Mouse (Mus musculus): ENCODE measurements around the gene 9330182O14Rik. TPM values are rescaled to one million over a fixed set of nuclear protein-coding genes. Genes with fewer than 3 reads are reported as not detected.
A peak's percentile ranks its signal among the peaks of the same experiment; 100 is the strongest.

Gene 9330182O14Rik
- not detected for total RNA-seq (2021)
- long read RNA-seq, experiment 1: 0 reads
- long read RNA-seq, experiment 2: 0 reads

DNA sequence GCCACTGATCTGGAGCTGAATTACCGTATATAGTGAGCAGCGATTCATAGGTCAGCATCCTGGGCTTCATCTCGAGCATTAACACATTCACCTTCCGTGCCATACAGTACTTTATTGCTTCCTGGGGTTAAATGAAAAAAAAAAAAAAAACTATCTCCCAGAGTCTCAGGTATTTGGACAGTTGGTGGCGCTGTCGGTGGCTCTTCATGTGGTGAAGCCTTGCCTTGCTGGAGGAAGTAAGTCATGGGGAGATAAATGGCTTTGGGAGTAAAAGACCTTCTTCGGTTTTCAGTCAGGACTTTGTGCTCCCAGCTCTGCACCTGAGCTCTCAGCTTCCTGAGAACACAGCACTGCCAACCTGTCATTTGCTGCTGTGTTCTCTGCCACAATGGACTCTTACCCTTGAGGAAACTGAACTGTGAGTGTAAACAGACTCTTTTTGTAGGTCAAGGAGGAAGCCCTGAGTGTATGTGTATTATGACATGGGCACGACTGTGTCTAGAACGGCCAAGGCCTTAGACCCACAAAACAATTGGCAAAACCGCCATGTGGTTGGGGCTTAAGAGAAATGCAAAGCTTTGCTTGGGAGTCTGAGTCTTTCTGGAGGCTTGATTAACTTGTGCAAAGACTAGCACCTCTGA lies at the start of gene 9330182O14Rik:
Gene 9330182O14Rik, plus strand, starts transcription at position 214 of the 641 bp plus-strand sequence.
- DNase-seq (ENCODE audit: low spot score in 2 of 2): no peak

DNA sequence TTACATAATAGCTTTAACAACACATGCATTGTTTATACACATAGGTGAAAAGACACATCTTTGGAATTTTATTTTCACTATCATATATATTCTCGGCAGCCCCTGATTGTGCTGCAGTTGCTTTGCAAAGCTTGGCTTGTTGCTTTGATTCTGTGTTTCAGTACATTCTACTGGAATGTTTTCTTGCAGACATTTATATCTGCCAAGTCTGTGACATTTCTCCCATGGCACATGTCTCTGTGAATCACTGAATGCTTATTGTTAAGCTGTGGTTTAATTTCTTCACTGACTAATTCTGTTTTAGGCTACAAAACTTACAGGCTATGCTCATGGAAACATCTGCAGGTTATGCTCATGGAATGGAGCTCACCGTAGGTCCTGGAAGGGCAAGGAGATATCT lies 30.9 kb upstream of the 9330182O14Rik start:
- no peak for DNase-seq (ENCODE audit: low spot score in 2 of 2)

DNA sequence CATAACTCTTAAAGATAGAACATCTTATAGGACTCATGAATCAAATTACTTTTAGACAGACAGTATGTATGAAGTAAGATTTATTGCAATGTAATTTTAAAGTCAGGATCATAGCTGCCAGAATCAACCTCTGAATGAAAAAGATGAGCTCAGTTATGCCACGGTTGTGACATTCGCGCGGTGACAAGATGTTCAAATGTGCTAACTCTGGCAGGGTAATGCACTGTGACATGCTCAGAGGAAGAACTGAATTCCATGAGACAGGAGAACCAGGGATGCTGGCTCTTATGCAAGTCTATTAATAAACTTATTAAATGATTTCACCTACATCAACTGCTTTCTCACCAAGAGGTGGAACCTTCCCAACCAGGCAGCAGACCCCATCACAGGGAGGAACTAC lies 28.5 kb upstream of the 9330182O14Rik start:
- no peak for DNase-seq (ENCODE audit: low spot score in 2 of 2)

DNA sequence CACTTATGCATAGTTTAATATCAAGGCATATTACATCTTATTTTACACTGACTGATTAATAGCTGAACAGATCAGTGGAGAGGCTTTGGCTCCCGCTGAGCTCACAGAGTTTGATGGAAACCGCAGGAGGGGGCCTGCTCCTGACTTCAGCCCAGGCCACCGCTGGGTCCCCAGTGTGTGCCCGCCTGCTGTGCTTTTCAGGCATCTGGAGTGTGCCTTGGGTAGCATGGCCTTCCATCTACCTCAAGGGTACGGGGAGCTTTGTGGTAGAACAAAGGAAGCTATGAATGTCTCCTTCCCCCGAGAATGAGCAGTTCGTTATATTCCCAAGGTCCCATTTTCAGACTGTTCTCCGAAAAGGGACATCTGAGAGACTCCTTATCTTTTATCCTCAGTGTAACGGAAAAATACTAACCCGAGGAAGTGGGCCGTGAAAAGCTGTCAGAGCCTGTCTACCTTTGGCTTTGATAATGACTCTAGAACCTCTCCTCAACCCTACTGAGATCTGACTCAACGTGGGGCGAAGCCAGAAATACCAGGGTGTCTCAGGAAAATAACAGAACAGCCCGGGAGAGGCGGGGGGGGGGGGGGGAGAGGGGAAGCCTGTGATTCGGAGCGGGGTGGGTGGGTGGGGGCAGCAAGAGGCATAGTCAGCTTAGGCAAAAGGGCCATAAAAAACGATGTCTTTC lies 20.1 kb upstream of the 9330182O14Rik start:
- DNase-seq (ENCODE audit: low spot score in 2 of 2): no peak

DNA sequence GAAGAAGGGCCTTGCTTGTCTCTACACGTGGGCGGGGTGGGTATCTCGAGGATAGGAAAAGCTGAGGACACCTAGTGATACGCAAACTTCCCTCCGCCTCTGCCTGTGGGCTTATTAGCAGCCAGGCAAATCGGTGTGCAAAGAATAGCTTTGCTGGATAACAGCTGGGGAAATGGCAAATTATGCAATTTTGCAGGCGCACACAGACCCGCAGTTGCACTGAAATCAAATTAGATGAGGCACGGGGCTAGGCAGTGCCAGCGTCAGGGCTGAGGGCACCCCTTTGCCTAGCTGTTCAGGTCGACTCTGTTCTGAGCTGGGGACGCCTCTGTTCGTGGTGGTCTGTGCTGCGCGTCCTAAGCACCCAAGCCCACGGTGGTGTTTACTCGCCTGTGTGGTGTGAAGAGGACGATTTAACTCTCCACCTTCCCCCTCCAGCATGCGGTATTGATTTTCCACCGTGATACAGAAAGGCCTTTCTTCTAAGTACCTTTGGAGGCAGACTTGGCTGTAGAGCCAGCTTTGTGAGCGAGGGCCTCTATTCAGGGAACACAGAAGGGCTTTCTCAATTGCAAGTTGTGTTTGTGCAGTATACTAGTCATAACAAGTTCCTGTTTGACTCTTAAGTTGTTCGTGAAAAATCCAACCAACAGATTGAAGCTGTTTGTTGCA lies 19.4 kb upstream of the 9330182O14Rik start:
- no peak for DNase-seq (ENCODE audit: low spot score in 2 of 2)

DNA sequence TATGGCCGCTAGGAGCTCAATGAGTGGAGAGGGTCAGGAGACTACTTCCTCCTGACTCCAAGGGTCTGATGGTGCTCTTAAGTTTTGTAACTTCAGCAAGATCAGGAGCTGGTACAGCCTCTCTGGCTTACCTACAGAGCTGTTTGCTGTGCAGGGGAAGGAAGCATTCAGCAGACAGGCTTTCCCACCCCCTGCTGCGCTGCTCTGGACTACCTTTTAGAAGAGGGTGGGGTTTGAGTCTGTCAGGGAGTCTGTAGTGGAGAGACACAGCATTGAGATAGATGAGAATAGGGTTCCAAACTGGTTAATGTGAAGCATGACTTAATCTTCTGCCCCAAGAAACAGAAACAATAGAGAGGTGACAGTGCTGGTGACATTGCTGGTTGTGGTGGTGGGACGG lies 17.8 kb upstream of the 9330182O14Rik start:
- DNase-seq (ENCODE audit: low spot score in 2 of 2): no peak

DNA sequence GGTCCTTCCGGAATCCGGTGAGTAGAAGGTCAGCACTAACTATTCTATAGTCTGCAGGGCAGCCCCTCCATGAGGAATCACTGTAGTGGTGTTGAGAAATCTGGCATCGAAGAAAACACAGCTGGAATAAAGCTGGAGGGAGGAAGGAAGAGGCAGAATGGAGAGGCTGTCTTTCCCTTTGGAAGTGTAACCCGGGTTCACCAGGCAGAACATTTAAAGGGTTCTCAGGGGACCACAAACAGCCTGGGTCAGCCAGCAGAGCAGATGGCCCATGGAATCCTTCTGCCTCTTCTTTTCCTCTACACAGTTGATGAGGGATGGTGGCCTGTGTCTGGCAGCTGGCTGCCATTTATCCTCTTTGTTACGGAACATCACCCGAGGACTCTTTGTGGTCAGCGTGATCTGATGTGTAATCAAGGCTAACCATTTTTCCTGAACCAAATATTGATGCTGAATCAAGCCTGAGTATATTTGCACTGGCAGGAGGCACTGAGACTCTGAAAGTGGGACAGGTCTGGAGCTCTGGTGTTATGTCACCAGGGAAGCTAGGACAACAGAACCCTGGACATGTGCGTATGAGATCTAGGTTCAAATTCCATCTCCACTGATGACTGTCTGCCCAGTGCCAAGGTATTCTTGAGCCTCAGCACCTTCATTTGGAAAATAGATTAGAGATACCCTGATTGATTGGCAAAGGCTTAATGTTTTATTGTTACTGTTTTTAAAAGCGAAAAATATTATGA lies 9.8 kb upstream of the 9330182O14Rik start:
- DNase-seq (ENCODE audit: low spot score in 2 of 2): no peak

DNA sequence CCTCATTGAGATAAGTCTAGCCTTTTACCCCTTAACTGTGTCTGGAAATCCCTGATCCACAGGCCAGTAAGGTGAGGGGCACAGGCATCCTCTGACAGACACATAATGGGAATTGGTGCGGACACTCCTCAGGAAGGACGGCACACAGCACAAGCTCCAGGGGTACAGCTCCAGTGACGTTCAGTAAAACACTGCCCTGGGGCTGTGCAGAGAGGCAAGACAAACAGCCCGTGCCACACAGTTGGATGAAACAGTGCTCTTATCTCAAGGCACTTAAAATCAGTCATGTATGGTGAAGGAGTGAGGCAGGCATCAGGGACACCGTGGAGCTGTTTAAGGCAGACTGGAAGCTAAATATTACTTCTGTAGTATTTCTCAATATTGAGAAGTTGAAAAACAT lies 4.7 kb upstream of the 9330182O14Rik start:
- no peak for DNase-seq (ENCODE audit: low spot score in 2 of 2)

DNA sequence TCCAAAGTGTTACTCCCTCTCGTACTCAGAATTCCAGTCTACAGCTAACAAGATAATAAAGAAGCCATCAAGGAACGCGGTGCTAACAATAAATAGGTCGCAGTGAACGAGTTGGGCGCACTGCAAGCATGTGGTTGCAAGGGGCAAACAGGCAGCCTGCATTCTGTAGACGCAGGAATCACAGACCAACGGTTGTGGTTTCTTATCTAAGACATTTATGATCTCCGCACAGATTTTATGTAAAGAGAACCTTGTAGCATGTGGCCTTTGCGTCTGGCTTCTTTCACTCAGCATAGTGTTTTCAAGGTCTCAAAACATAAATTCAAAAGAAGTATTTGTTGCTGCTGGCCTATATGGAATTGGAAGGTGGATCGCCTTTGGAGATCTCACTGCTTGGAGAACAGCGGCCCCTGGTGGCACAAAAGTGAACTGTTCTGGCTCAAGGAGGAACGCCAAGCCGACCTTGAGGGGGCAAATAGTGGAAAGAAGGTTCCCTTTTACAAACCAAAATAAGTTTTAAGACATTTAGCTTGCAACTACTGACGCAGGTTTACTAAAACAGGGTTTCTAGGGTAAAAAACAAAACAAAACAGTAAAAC lies 3.2 kb upstream of the 9330182O14Rik start:
- peak; percentile 60 to 66 for DNase-seq (ENCODE audit: low spot score in 2 of 2)

DNA sequence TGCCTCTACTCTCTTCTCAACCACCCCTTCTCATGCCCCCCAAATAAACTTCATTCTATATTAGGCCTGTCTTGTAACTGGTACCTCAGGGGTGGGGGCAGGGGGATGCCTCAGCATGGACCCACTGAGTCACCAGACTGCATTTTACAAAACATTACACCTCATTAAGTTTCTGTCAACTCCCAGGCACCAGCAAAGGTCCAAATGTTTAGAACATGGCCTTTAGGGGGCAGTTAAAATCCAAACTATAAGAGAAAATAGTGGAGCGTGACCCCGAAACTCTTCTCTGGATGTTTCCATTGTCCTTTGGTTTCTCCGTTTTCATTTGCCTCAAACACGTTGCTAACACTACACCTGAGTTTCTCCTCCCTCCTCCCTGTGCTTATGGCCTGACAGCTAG lies 1.8 kb upstream of the 9330182O14Rik start:
- DNase-seq (ENCODE audit: low spot score in 2 of 2): no peak

DNA sequence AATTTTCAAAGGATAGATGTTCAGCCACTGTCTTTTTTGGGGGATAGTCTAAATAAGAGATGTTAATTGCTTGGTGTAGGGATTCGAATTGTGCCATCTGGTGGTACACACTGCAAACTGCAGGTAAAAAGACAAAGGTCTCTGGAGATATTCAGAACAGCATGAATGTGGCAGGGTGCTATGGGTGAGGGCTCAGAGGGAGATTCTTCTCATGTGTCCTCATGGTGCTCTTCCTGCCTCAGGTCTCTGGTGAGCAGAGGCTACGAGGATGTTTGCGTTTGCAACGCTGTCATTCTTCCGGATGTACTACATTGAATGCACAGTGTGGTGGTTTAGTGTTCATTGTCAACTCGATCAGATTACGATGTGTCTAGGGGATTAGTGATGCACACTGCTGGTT lies 10.1 kb downstream of the 9330182O14Rik start:
- no peak for DNase-seq (ENCODE audit: low spot score in 2 of 2)

DNA sequence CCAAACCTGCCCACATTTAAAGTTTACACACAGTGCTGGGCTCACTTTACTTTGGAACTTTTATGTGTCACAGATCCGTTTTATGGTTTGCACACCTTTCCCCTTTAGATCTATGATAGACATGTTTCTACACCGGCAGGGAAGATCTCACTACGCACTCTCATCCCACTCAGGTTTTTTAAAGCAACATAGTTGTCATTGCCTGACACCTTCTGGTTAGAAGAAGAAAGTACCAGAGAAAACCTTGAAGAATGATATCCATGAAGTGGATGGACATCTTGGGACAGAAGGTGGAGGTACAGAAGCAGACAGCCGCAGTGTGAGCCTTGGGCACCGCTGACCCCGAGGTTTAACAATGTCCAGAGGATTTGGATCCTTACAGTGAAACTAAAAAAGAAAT lies 23.5 kb downstream of the 9330182O14Rik start:
- no peak for DNase-seq (ENCODE audit: low spot score in 2 of 2)

DNA sequence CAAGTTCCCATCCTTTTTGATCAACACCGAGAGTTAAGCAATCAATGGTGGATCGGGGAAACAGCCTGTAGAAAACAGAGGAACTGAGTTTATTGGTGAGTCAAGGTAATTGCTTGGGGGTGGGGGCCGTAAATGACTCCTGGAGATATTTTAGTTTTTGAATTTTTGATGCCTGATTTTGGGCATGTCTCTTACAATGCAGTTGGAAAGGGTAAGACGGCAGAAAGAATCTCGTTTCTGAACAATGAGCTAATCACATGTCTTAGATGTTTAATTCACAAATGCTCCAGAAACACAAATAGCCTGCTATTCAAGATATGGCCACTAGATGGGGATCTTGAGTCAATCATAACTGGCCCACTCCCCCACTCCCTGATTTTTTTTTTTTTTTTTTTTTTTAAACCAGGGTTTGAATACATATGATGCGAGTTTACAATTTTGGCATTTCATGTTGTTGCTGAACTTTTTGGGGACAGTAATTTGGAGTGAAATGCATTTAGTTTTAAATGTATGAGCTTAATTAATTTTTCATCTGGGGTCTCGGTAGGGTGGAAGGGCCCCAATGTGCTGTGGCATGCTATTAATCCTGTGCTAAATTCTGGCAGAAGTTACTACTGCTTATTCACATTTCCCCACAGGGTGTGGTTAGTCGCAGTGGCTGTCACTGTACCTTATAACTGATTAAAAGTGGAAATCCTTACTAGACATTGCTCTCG lies 32.6 kb downstream of the 9330182O14Rik start:
- DNase-seq (ENCODE audit: low spot score in 2 of 2): peak in 1 of 2 experiments; percentile 35

DNA sequence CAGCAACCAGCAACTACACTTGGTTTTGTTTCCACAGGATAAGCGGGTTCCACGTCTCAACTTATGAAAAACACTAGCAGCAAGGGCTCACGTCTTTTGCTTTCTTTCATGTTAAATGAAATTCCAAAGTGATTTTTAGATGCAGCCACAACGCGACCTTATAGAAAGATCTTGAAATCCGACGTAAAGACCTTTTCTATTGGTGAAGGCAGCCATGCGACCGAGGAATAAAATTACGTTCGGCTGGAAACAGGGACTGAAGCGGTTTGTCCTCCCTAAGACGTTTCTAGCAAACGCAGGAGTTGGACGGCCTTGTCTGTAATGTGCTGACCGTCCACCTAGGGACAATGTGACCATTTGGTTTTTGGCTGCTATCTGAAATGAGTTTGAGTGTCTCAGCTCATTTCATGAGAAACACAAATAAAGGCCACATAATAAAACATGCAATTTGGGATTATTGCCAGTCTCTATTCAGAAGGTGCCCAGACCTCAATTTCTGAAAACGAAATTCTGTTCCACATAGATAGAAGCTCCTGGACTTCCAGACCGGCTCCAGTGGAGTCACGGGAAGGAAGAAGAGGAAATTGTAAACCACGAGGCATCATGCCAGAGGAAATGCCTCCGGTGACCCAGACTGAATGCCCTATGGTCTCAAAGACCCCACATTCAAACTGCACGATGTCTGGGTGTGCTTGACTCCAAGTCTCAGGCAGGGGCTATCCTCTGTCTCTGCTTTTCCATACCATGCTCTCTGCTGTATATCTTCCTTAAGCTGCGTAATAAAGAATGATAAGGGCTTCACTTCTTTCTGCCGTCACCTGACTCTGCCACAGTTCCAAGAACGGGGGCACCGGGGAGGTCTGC lies 33.3 kb downstream of the 9330182O14Rik start:
- no peak for DNase-seq (ENCODE audit: low spot score in 2 of 2)

DNA sequence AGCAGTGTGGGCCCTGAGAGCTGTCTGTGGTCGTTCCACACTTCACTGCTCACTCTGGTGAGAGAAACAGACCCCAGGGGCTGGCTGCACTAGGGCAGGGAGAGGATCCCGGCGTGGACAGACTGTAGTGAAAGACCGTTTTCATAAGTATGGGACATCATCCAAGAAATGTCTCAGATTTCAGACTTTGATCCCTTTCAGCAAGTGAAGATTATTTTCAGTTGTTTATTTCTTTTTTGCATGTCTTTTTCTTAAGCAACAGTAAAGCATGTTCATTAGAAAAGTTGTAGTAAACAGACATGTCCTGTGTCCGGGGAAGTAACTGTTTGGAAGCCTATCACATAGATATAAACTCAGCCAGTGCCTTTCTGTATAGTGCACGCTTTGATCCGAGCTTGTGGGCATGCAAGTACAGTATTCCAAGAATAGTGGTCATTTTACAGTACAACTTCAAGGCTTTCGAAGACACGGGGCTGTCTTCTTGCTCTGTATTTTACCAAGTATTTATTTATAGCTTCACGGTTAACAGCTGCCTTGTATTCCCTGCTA lies 34.0 kb downstream of the 9330182O14Rik start:
- DNase-seq (ENCODE audit: low spot score in 2 of 2): peak in 1 of 2 experiments; percentile 15

DNA sequence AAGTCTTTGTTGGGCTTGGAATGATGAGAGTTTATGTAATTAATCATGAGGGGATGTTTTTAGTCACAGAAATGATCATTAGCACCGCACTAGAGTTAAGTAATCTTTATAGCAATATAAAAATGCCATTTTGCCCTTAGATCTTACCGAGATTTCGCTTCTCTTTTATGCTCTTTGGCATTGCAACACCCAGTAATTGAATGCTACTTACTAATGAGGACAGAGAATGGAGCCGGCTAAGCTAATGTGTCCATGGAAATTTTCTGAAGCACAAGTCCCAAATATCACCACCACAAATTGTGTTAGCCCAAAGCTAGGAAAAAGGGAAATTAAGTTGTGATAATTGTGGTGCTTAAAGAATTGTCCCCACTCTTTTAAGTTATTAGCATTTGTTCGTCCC lies 34.9 kb downstream of the 9330182O14Rik start:
- DNase-seq (ENCODE audit: low spot score in 2 of 2): no peak

DNA sequence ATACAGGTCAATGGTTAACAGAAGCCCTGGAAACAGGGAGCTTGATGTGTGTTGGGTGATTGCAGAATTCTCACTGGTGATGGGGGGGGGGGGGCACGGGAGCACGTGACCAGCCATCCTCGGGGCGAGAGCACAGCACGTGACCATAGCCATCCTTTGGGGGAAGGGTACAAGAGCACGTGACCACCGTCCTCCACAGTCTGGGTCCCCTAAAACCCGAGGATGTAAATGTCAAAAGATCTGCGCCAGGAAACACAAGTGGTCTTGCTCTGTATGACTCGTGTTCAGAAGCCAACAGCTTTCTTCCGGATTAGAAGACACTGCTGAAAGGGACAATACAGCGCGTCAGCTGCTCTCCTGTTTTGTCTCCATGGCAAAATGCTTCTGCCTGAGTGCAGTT lies 35.5 kb downstream of the 9330182O14Rik start:
- no peak for DNase-seq (ENCODE audit: low spot score in 2 of 2)

DNA sequence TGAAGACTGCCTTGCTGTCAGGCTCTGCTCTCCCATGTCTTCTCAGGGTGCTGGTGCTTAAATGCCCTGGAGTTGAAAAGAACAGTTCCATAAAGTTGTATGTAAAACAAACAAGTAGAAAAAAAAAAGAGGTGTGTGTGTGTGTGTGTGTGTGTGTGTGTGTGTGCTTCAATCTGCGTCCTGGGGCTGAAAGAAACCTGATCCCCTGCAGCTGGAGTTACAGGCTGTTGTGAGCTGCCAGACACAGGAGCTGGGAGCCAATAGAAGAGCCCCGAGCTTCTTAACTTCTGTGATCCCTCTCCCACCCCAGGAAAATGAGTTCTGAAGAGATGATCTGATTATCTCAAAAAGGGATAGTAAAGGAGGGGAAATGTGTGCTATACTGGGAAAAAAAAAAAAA lies 45.3 kb downstream of the 9330182O14Rik start:
- no peak for DNase-seq (ENCODE audit: low spot score in 2 of 2)

DNA sequence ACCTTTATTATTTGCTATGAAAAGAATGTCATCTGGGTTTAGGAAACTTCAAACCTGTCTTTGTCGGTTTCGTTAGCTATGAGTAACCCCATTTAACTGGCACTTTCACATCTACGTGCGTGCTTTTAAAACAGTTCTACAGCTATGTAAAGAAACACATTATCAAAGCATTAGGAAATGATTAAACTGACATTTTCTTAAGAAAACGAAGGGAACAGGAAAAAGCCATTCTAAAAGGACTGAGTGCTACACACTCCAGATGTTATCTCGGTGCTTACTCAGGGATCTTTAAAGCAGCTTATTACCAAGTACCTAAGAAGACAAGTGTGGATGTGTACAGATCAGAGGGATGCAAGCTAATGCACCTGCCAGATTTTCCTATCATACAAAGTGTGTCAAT lies 52.9 kb downstream of the 9330182O14Rik start:
- no peak for DNase-seq (ENCODE audit: low spot score in 2 of 2)
